Mouse (Mus musculus) lung, adult 18-20 months (tissue): ENCODE measurements around the gene Acacb.

Experiments
- DNase-seq, 2 experiments: peaks; one replicate each; pipeline ENCODE4 v3.0.0; 2022; ENCODE audit warnings: mixed read lengths in 2 of 2

Gene Acacb

GRCm38 (mm10) chr5:114269984-114270383, 123.6 kb downstream of the Acacb start:
- no peak for DNase-seq

- DNase-seq = no peak
These were observed 127.5 kb downstream of the Acacb start, which contains the start of gene Foxn4 for GRCm38 (mm10) chr5:114273693-114274402. TSS of gene Foxn4 (minus strand) at chr5:114273807.

- no peak for DNase-seq
These were observed 129.0 kb downstream of the Acacb start for GRCm38 (mm10) chr5:114275339-114275738.

GRCm38 (mm10) chr5:114275991-114276390, 129.7 kb downstream of the Acacb start:
- DNase-seq = no peak

- no peak for DNase-seq
These were observed 133.2 kb downstream of the Acacb start for GRCm38 (mm10) chr5:114279382-114280143.

GRCm38 (mm10) chr5:114282346-114282745, 136.0 kb downstream of the Acacb start:
- DNase-seq = no peak

GRCm38 (mm10) chr5:114284604-114285397, 138.5 kb downstream of the Acacb start:
- no peak for DNase-seq

GRCm38 (mm10) chr5:114285398-114285700, 139.0 kb downstream of the Acacb start:
- no peak for DNase-seq

GRCm38 (mm10) chr5:114286102-114286501, 139.8 kb downstream of the Acacb start:
- no peak for DNase-seq

- no peak for DNase-seq
These were observed 140.7 kb downstream of the Acacb start for GRCm38 (mm10) chr5:114286872-114287571.

GRCm38 (mm10) chr5:114288396-114288795, 142.1 kb downstream of the Acacb start:
- DNase-seq = no peak

- DNase-seq = peak in 1 of 2 experiments; percentile 57
These were observed 142.5 kb downstream of the Acacb start, which contains the start of gene Myo1h for GRCm38 (mm10) chr5:114288874-114289273. TSS of gene Myo1h (plus strand) at chr5:114289166.

GRCm38 (mm10) chr5:114290004-114290403, 143.7 kb downstream of the Acacb start:
- DNase-seq = no peak

- no peak for DNase-seq
These were observed 150.6 kb downstream of the Acacb start for GRCm38 (mm10) chr5:114296693-114297631.

GRCm38 (mm10) chr5:114298212-114298894, 152.0 kb downstream of the Acacb start:
- DNase-seq = no peak

GRCm38 (mm10) chr5:114299156-114299855, 153.0 kb downstream of the Acacb start:
- DNase-seq = no peak

GRCm38 (mm10) chr5:114299883-114300610, 153.7 kb downstream of the Acacb start:
- no peak for DNase-seq
